Mouse (Mus musculus) thymus, adult 2 months (tissue): ENCODE results near the gene Rab40c. TPM values are rescaled to one million over a fixed set of nuclear protein-coding genes. Genes with fewer than 3 reads are reported as not detected.

Source experiments
- DNase-seq: peaks from one replicate; pipeline ENCODE4 v3.0.0; 2021
- H3K27ac ChIP-seq: fragments of 200-500 bp; 2 replicates; pipeline ENCODE4 v1.5.1; 2012; ENCODE audit warnings: low read length, control low read depth; ENCODE audit not compliant: control insufficient read depth, insufficient read depth
- H3K27me3 ChIP-seq: fragments of 200-500 bp; 2 replicates; pipeline ENCODE4 v1.6.1; 2012; ENCODE audit warnings: mild to moderate bottlenecking, low read length, moderate library complexity, mixed read lengths; ENCODE audit not compliant: control insufficient read depth, insufficient read depth
- H3K36me3 ChIP-seq: fragments of 200-500 bp; 2 replicates; pipeline ENCODE4 v1.6.1; 2012; ENCODE audit warnings: mild to moderate bottlenecking, low read length, moderate library complexity; ENCODE audit not compliant: control insufficient read depth, insufficient read depth
- H3K4me1 ChIP-seq: fragments of 200-500 bp; replicated peaks from 2 replicates; pipeline ENCODE4 v1.6.1; 2012; ENCODE audit warnings: low read length; ENCODE audit not compliant: control insufficient read depth, insufficient read depth
- H3K4me3 ChIP-seq: fragments of 200-500 bp; 2 replicates; pipeline ENCODE4 v1.5.1; 2012; ENCODE audit warnings: mild to moderate bottlenecking, low read length, control low read depth, moderate library complexity; ENCODE audit not compliant: control insufficient read depth, insufficient read depth
- CTCF ChIP-seq: fragments of 200-500 bp; IDR thresholded peaks from 2 replicates; pipeline ENCODE4 v1.5.1; 2012; ENCODE audit warnings: mild to moderate bottlenecking, control low read depth, low read length, moderate library complexity, borderline replicate concordance; ENCODE audit not compliant: control insufficient read depth, poor library complexity, insufficient read depth; ENCODE audit errors: extremely low read depth
- POLR2A ChIP-seq: fragments of 200-500 bp; IDR thresholded peaks from 2 replicates; pipeline ENCODE4 v1.6.1; 2012; ENCODE audit warnings: mild to moderate bottlenecking, low read length, control low read depth, moderate library complexity; ENCODE audit not compliant: control insufficient read depth, poor library complexity, insufficient read depth; ENCODE audit errors: extremely low read depth
- WGBS: fragments of 180-500 bp; shearing (Covaris S2); methylation state at CpG from one replicate; pipeline ENCODE4 v1.1.7; 2018; 5-methylcytosine and 5-hydroxymethylcytosine counted together
- polyA plus RNA-seq: library from polyadenylated mRNA; depleted of rRNA; stranded (reverse); fragments of >200 nt; gene quantifications from 2 replicates; pipeline ENCODE4 v1.2.3, GENCODE M21; 2012

Gene Rab40c
- polyA plus RNA-seq, 1 experiment: 57.6 TPM

GRCm38 (mm10) chr17:25864311-25864710 lies 55.2 kb downstream of the Rab40c start:
- H3K27me3 ChIP-seq: no peaks in the 10 kb centered on the region
- no peak for DNase-seq
- no peak overlapping the region for H3K4me3 ChIP-seq
- no peak overlapping the region for H3K27ac ChIP-seq
- TF ChIP-seq POLR2A: no peak
- TF ChIP-seq CTCF: no peak
- H3K4me1 ChIP-seq: peaks cover 27% of the 10 kb centered on the region
- WGBS: 96% methylated on average over 14 of the region's 14 CpGs
- no peaks in the 10 kb centered on the region for H3K36me3 ChIP-seq

GRCm38 (mm10) chr17:25863681-25864080 lies 55.8 kb downstream of the Rab40c start:
- Histone ChIP-seq H3K27ac (no peak overlapping the region), H3K36me3 (no peaks in the 10 kb centered on the region), H3K4me1 (peaks cover 25% of the 10 kb centered on the region), H3K27me3 (no peaks in the 10 kb centered on the region), H3K4me3 (no peak overlapping the region)
- no peak for TF ChIP-seq CTCF
- TF ChIP-seq POLR2A: no peak
- 97% methylated on average over 6 of the region's 6 CpGs for WGBS
- DNase-seq: no peak

- Histone ChIP-seq H3K27me3 (no peaks in the 10 kb centered on the region), H3K4me3 (peak overlapping the region; percentile 55), H3K27ac (peak overlapping the region; percentile 45), H3K36me3 (no peaks in the 10 kb centered on the region), H3K4me1 (peaks cover 15% of the 10 kb centered on the region)
- 18% methylated on average over 6 of the region's 6 CpGs for WGBS
- no peak for DNase-seq
- no peak for TF ChIP-seq POLR2A
- TF ChIP-seq CTCF: no peak
These were observed 57.6 kb downstream of the Rab40c start for GRCm38 (mm10) chr17:25861704-25862612.

- 4% methylated on average over 65 of the region's 65 CpGs for WGBS
- DNase-seq: peak; percentile 90
These were observed 58.5 kb downstream of the Rab40c start, which contains the start of gene Wdr90 for GRCm38 (mm10) chr17:25860832-25861703. TSS of gene Wdr90 (minus strand) at chr17:25861501.

GRCm38 (mm10) chr17:25860229-25860628 lies 59.3 kb downstream of the Rab40c start:
- DNase-seq: no peak
- 97% methylated on average over 6 of the region's 6 CpGs for WGBS
- no peak for TF ChIP-seq CTCF
- no peak for TF ChIP-seq POLR2A
- H3K36me3 ChIP-seq: no peaks in the 10 kb centered on the region
- H3K4me1 ChIP-seq: peaks cover 15% of the 10 kb centered on the region
- H3K27ac ChIP-seq: no peak overlapping the region
- H3K27me3 ChIP-seq: no peaks in the 10 kb centered on the region
- H3K4me3 ChIP-seq: no peak overlapping the region

More at GRCm38 (mm10) chr17:25860832-25861703, 58.5 kb downstream of the Rab40c start, which contains the start of gene Wdr90:
- no peaks in the 10 kb centered on the region for H3K36me3 ChIP-seq
- H3K27ac ChIP-seq: peak within 1 kb of the TSS; percentile 45
- TF ChIP-seq POLR2A (peak; percentile 78), CTCF (peak; percentile 65; the same call in 1 of the 2 replicates)
- H3K4me3 ChIP-seq: peak within 1 kb of the TSS; percentile 55
- peaks cover 15% of the 10 kb centered on the region for H3K4me1 ChIP-seq
- no peaks in the 10 kb centered on the region for H3K27me3 ChIP-seq

GRCm38 (mm10) chr17:25844396-25844901 lies 75.1 kb downstream of the Rab40c start, which contains the start of gene Rhot2:
TSS of gene Rhot2 (minus strand) at chr17:25844851.
- Histone ChIP-seq H3K36me3 (peaks cover 24% of the 10 kb centered on the region), H3K4me1 (peaks cover 17% of the 10 kb centered on the region), H3K27me3 (no peaks in the 10 kb centered on the region), H3K4me3 (peak within 1 kb of the TSS; percentile 87), H3K27ac (peak within 1 kb of the TSS; percentile 71)
- DNase-seq: peak; percentile 97
- TF ChIP-seq CTCF (peak; percentile 65; the same call in 1 of the 2 replicates), POLR2A (peak; percentile 78)
- WGBS: under 1% methylated on average over 21 of the region's 21 CpGs
